Mouse (Mus musculus) lung, postnatal 10 days (tissue): ENCODE measurements around the gene Cenpm.
A peak's percentile ranks its signal among the peaks of the same experiment; 100 is the strongest.

Experiments used
- DNase-seq: peaks from one replicate; pipeline ENCODE4 v3.0.0; 2021

Cenpm gene

GRCm38 (mm10) chr15:82188481-82189240, 55.9 kb downstream of the Cenpm start:
- DNase-seq: peak; percentile 40

GRCm38 (mm10) chr15:82187924-82188323, 56.6 kb downstream of the Cenpm start:
- DNase-seq: no peak

- no peak for DNase-seq
These were observed 57.1 kb downstream of the Cenpm start for GRCm38 (mm10) chr15:82187401-82187800.

GRCm38 (mm10) chr15:82186931-82187330, 57.6 kb downstream of the Cenpm start:
- DNase-seq: no peak

- DNase-seq: no peak
These were observed 58.4 kb downstream of the Cenpm start for GRCm38 (mm10) chr15:82186131-82186530.

GRCm38 (mm10) chr15:82185062-82185783, 59.3 kb downstream of the Cenpm start:
- no peak for DNase-seq

GRCm38 (mm10) chr15:82184656-82185055, 59.9 kb downstream of the Cenpm start:
- DNase-seq: no peak

- DNase-seq: no peak
These were observed 60.4 kb downstream of the Cenpm start for GRCm38 (mm10) chr15:82184183-82184582.
